Mouse (Mus musculus) erythroblast, adult 5-6 weeks (primary cell): ENCODE results near the gene Apol7a. TPM values are rescaled to one million over a fixed set of nuclear protein-coding genes. Genes with fewer than 3 reads are reported as not detected.
A peak's percentile ranks its signal among the peaks of the same experiment; 100 is the strongest.

Source experiments
- ATAC-seq: replicated peaks from 2 replicates; pipeline ENCODE4 v1.8.0; 2016; ENCODE audit warnings: moderate number of reproducible peaks, mild to moderate bottlenecking, moderate TSS enrichment, inconsistent platforms; ENCODE audit not compliant: poor library complexity, low FRiP score, severe bottlenecking
- total RNA-seq, 2 experiments: library from RNA; stranded (forward) in 1 of 2; stranded (reverse) in 1 of 2; fragments of 150-400 nt in 1 of 2; fragments of 200-764, 138-1000 nt in 1 of 2; gene quantifications; 2 replicates each; pipeline versions ENCODE4 v1.2.3 to v1.2.4; 2015 to 2017; ENCODE audit warnings: low replicate concordance in 2 of 2

The Apol7a gene
- total RNA-seq, 2 experiments from 2014 or later, result not detected

GRCm38 (mm10) chr15:77379921-77380320 is 19.0 kb downstream of the Apol7a start:
- no peak for ATAC-seq

- no peak for ATAC-seq
Observed at GRCm38 (mm10) chr15:77377419-77377818, 21.5 kb downstream of the Apol7a start.

- no peak for ATAC-seq
Observed at GRCm38 (mm10) chr15:77376920-77377319, 22.0 kb downstream of the Apol7a start.

- no peak for ATAC-seq
Observed at GRCm38 (mm10) chr15:77370588-77370987, 28.3 kb downstream of the Apol7a start.

- no peak for ATAC-seq
Observed at GRCm38 (mm10) chr15:77369981-77370380, 28.9 kb downstream of the Apol7a start.

- no peak for ATAC-seq
Observed at GRCm38 (mm10) chr15:77368818-77369320, 30.0 kb downstream of the Apol7a start.

GRCm38 (mm10) chr15:77368148-77368547 is 30.8 kb downstream of the Apol7a start:
- ATAC-seq, result peak; percentile 60

GRCm38 (mm10) chr15:77367504-77367903 is 31.4 kb downstream of the Apol7a start:
- no peak for ATAC-seq

- ATAC-seq, result no peak
Observed at GRCm38 (mm10) chr15:77366706-77367484, 32.0 kb downstream of the Apol7a start.

GRCm38 (mm10) chr15:77365700-77366570 is 33.0 kb downstream of the Apol7a start:
- no peak for ATAC-seq

GRCm38 (mm10) chr15:77364026-77364425 is 34.9 kb downstream of the Apol7a start:
- ATAC-seq, result no peak

GRCm38 (mm10) chr15:77363578-77363977 is 35.3 kb downstream of the Apol7a start:
- no peak for ATAC-seq

GRCm38 (mm10) chr15:77362952-77363351 is 36.0 kb downstream of the Apol7a start:
- ATAC-seq, result no peak

- no peak for ATAC-seq
Observed at GRCm38 (mm10) chr15:77359905-77360304, 39.0 kb downstream of the Apol7a start.

GRCm38 (mm10) chr15:77359486-77359885 is 39.4 kb downstream of the Apol7a start:
- no peak for ATAC-seq

GRCm38 (mm10) chr15:77359084-77359483 is 39.8 kb downstream of the Apol7a start:
- no peak for ATAC-seq

GRCm38 (mm10) chr15:77358320-77359040 is 40.4 kb downstream of the Apol7a start:
- no peak for ATAC-seq

GRCm38 (mm10) chr15:77356248-77356810 is 42.6 kb downstream of the Apol7a start:
- no peak for ATAC-seq

GRCm38 (mm10) chr15:77354848-77355551 is 43.9 kb downstream of the Apol7a start:
- ATAC-seq, result no peak
